Mouse (Mus musculus) heart, adult 2 months (tissue): ENCODE results near the gene Vmn1r26.

Experiments used
- CTCF ChIP-seq: fragments of 200-600 bp; IDR thresholded peaks from 2 replicates; pipeline ENCODE4 v1.8.1; 2022; ENCODE audit warnings: antibody characterized with exemption, mild to moderate bottlenecking, moderate library complexity
- POLR2A ChIP-seq: fragments of 200-500 bp; IDR thresholded peaks from 2 replicates; pipeline ENCODE4 v1.6.1; 2011; ENCODE audit warnings: mild to moderate bottlenecking, low read depth, low read length, control low read depth; ENCODE audit not compliant: insufficient read depth

DNA sequence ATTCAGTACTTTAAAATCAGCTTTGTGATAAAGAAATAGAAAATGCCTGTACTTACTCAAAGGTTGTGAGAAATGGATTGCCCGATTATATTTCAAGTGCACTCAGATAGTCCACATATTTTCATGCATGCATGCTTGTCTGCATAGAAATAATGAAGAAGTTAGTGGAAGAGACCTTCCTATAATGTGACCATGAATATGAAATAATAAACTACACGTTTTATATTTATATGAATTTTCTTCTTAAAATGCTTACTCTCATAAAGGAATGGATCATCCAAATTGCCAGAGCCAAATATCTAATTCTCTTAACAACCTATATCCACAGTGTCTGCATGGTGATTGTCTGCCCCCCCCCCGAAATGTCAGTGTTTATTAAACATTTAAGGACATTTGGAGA is 34.2 kb downstream of the Vmn1r26 start, which contains the start of gene Vmn1r25:
- TF ChIP-seq CTCF (no peak), POLR2A (no peak)
